In the genomic region with DNA sequence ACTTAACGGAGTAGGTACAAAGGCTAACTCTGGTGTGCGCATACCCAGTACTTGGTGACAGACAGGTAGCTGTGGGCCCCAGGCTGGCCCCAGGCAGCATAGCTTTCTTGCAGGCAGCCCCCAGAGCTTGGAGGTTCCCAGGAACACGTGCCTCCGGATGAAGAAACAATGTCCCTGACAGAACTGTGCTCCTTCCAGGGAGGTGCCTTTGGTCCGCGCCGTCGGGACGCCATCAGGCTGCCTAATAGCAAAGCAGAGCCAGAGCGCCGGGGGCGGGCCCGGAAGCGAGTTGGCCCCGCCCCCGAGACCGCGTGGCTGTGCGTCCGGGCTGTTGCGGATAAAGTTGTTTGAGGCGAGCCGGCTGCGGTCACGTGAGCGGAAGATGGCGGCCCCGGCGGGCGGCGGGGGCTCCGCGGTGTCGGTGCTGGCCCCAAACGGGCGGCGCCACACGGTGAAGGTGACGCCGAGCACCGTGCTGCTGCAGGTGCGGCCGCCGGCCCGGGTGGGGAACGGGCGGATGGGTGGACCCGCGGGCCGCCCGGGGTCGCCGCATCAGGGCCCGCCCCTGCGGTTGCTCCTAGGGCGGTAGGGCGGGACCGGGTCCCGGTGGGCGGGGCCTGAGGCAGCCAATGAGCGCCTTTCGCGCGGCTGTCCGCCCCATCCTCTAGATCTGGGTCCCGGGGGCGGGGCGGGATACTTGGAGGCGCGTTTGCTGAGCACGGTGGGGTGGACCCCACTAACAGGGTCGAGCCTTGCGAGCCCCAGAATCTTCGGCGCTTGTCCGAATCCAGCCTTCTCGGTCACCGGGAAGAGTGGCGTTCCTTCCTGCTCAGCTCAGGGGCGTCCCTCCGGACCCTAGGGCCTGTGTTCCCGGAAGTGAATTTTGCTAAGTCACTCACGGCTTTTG, we compare ENCODE assay signal across 8 mouse cellular contexts. TPM values are rescaled to one million over a fixed set of nuclear protein-coding genes. Genes with fewer than 3 reads are reported as not detected.
DNase-seq lines count a peak whose midpoint lies in the region; ATAC-seq and TF ChIP-seq lines count a peak whose summit lies in the region.

Gene Aspscr1, plus strand, starts transcription at position 287 of the 907 bp plus-strand sequence.

- H3K4me1 ChIP-seq in hindbrain, embryonic 14.5 days (replicated peaks; ENCODE audit: control insufficient read depth, insufficient read depth, low read length): peaks cover 12% of the 10 kb centered on the region

- POLR2A ChIA-PET in Patski (lab: Charles Lee): interaction anchor here (1.3 to 2.3 kb wide), 2 partner anchors 26 to 84 kb away, joined by 3 to 12 read pairs; no protein-coding TSS in a partner anchor

- peak within 1 kb of the TSS; percentile 90 for H3K27ac ChIP-seq in hindbrain, embryonic 14.5 days

- peak within 1 kb of the TSS; percentile 74 for H3K9ac ChIP-seq in hindbrain, embryonic 14.5 days

- ATAC-seq in Patski: peak; percentile 81
- ATAC-seq in hindbrain, embryonic 14.5 days (ENCODE audit: low FRiP score): peak; percentile 98

- no peak for TF ChIP-seq CTCF in Patski (IDR thresholded peaks at IDR 0.05)

- peak within 1 kb of the TSS; percentile 64 for H3K4me3 ChIP-seq in hindbrain, embryonic 14.5 days (replicated peaks; ENCODE audit: low read length)

- CTCF ChIA-PET in Patski (lab: Charles Lee): interaction anchor here (1.5 kb wide), 1 partner anchor 24 kb away, joined by 4 read pairs; no protein-coding TSS in a partner anchor

- no peak for DNase-seq in Patski (ENCODE audit: low read depth, low spot score)
- peak; percentile 95 to 96 for DNase-seq in cerebellum, postnatal 14 days
- DNase-seq in frontal cortex, postnatal 25 days (ENCODE audit: low spot score in 2 of 2): peak; percentile 85 to 86
- peak; percentile 96 for DNase-seq in hindbrain, embryonic 14.5 days (ENCODE audit: low spot score)
- DNase-seq in layer of hippocampus, postnatal 36 days: peak; percentile 92
- peak; percentile 97 for DNase-seq in lung, postnatal 36 days
- peak; percentile 96 for DNase-seq in retina, postnatal 1 day
- DNase-seq in urinary bladder, adult 18-20 months (ENCODE audit: low spot score in 2 of 2): peak; percentile 91 to 92

- H3K36me3 ChIP-seq in hindbrain, embryonic 14.5 days (replicated peaks; ENCODE audit: control insufficient read depth, insufficient read depth): peaks cover 6% of the 10 kb centered on the region

- no peaks in the 10 kb centered on the region for H3K9me3 ChIP-seq in hindbrain, embryonic 14.5 days (ENCODE audit: control insufficient read depth, low read length)

- WGBS in hindbrain, embryonic 14.5 days: 1% methylated on average over 77 of the region's 83 CpGs

- peaks cover 8% of the 10 kb centered on the region for H3K27me3 ChIP-seq in Patski
- no peaks in the 10 kb centered on the region for H3K27me3 ChIP-seq in hindbrain, embryonic 14.5 days (ENCODE audit: control insufficient read depth, insufficient read depth, low read length)

- in situ Hi-C loops in Patski (cut with MboI; ENCODE audit: low pct_unique_long_range_greater_than_20kb): no loop called here

- H3K4me2 ChIP-seq in hindbrain, embryonic 14.5 days (replicated peaks): peak within 1 kb of the TSS; percentile 76

RNA-seq across cellular contexts. Expression of gene Aspscr1, which starts in this region (rescaled TPM):
- 54.9 TPM for polyA plus RNA-seq in Patski (2021)
- polyA plus RNA-seq in hindbrain, embryonic 14.5 days (2014; fragmentation: Nextera tagmentation; extraction: Ambion mirVana): 123 and 136 TPM in 2 replicates
- total RNA-seq in layer of hippocampus, postnatal 36 days (2021): 10 to 100 TPM; 45.6 to 47.6 TPM
